ENCODE assay signal across 11 mouse cellular contexts in the genomic region with DNA sequence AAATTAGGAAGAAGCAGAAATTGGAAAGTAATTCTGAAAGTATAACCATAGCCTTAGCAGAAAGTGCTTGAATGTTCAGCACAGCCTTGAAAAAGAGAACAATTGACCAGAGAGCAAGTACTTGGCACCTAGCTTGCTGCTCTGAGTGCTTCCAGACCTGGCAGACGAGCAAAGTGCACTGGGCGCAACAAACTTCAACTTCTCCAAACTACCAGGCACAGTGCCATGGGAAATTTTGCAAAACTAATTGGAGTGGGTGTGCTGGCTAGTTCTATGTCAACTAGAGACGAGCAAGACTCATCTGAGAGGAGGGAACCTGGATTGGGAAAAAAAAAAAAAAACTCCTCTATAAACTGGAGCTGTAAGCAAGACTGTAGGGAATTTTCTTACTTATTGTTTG.
DNase-seq lines count a peak whose midpoint lies in the region; ATAC-seq lines count a peak whose summit lies in the region.
"Had no signal": no experiment of that assay in that cellular context is flagged by ENCODE, and none has a peak within 500 bp of the region (broad histone marks: within the 10 kb centered on the region; RNA-seq: fewer than 3 reads in every experiment).

No protein-coding gene starts in this region.

- H3K9me3 ChIP-seq in kidney, embryonic 14.5 days (ENCODE audit: control insufficient read depth, low read length): no peaks in the 10 kb centered on the region
- no peaks in the 10 kb centered on the region for H3K9me3 ChIP-seq in hindbrain, embryonic 12.5 days (replicated peaks)
- H3K9me3 ChIP-seq: intestine, embryonic 15.5 days had no signal

- no peaks in the 10 kb centered on the region for H3K4me1 ChIP-seq in kidney, embryonic 14.5 days (ENCODE audit: control insufficient read depth, insufficient read depth, low read length)
- H3K4me1 ChIP-seq in hindbrain, embryonic 12.5 days: no peaks in the 10 kb centered on the region
- H3K4me1 ChIP-seq: intestine, embryonic 15.5 days had no signal

- no peak overlapping the region for H3K4me2 ChIP-seq in kidney, embryonic 14.5 days (replicated peaks; ENCODE audit: low read depth, low read length)
- H3K4me2 ChIP-seq in hindbrain, embryonic 12.5 days (replicated peaks): no peak overlapping the region
- H3K4me2 ChIP-seq: intestine, embryonic 15.5 days had no signal

- no peak overlapping the region for H3K4me3 ChIP-seq in kidney, embryonic 14.5 days (ENCODE audit: low read length)
- no peak overlapping the region for H3K4me3 ChIP-seq in hindbrain, embryonic 12.5 days
- H3K4me3 ChIP-seq: intestine, embryonic 15.5 days had no signal

- no peaks in the 10 kb centered on the region for H3K36me3 ChIP-seq in kidney, embryonic 14.5 days (ENCODE audit: control insufficient read depth, insufficient read depth, low read length)
- H3K36me3 ChIP-seq in hindbrain, embryonic 12.5 days: no peaks in the 10 kb centered on the region
- H3K36me3 ChIP-seq: intestine, embryonic 15.5 days had no signal

- ATAC-seq in kidney, embryonic 14.5 days (ENCODE audit: low FRiP score, low TSS enrichment): no peak
- ATAC-seq in hindbrain, embryonic 12.5 days (ENCODE audit: low FRiP score): no peak
- ATAC-seq: intestine, embryonic 15.5 days had no signal

- no peak overlapping the region for H3K27ac ChIP-seq in kidney, embryonic 14.5 days (ENCODE audit: low read depth, low read length)
- no peak overlapping the region for H3K27ac ChIP-seq in hindbrain, embryonic 12.5 days
- H3K27ac ChIP-seq: intestine, embryonic 15.5 days had no signal

- H3K27me3 ChIP-seq in kidney, embryonic 14.5 days (ENCODE audit: control insufficient read depth, insufficient read depth, low read length): no peaks in the 10 kb centered on the region
- H3K27me3 ChIP-seq in hindbrain, embryonic 12.5 days: no peaks in the 10 kb centered on the region
- H3K27me3 ChIP-seq: intestine, embryonic 15.5 days had no signal

- peak; percentile 6 for DNase-seq in cerebellum, adult 11-12 months
- no peak for DNase-seq in cerebellum, adult 11 months
- DNase-seq in kidney, adult 11 months: peak; percentile 3
- DNase-seq in right cerebral cortex, adult 18-20 months: peak; percentile 20
- no peak for DNase-seq in right cerebral cortex, postnatal 14 days
- peak; percentile 11 for DNase-seq in skeletal muscle tissue, adult 2 months (ENCODE audit: low read depth, low spot score)
- DNase-seq: spleen, adult 18-20 months; thymus, postnatal 4 days had no signal

- H3K9ac ChIP-seq in kidney, embryonic 14.5 days (ENCODE audit: low read depth, low read length): no peak overlapping the region
- H3K9ac ChIP-seq in hindbrain, embryonic 12.5 days: no peak overlapping the region
- H3K9ac ChIP-seq: intestine, embryonic 15.5 days had no signal

- WGBS in kidney, embryonic 14.5 days: 86% methylated on average over 3 of the region's 3 CpGs
- WGBS in hindbrain, embryonic 12.5 days: 87% methylated on average over 3 of the region's 3 CpGs

Comparison
In these comparisons a context has a peak if more than half of its experiments do, and no peak if none do; other contexts are left out.
1. DNase-seq: peak in cerebellum, adult 11-12 months (single experiment), kidney, adult 11 months (single experiment), right cerebral cortex, adult 18-20 months (single experiment) and skeletal muscle tissue, adult 2 months (single experiment); none in cerebellum, adult 11 months (single experiment) and right cerebral cortex, postnatal 14 days (single experiment).